Mouse (Mus musculus): Measurements from ENCODE around the gene Tcp10a. TPM values are rescaled to one million over a fixed set of nuclear protein-coding genes. Genes with fewer than 3 reads are reported as not detected.
"Not testable (repeated sequence)": the region's sequence is repeated elsewhere in the genome, so short reads cannot be mapped to it uniquely, and the experiment has no call there.

Tcp10a gene
- polyA plus RNA-seq, 1 experiment from 2014 or later: 0.06 TPM

DNA sequence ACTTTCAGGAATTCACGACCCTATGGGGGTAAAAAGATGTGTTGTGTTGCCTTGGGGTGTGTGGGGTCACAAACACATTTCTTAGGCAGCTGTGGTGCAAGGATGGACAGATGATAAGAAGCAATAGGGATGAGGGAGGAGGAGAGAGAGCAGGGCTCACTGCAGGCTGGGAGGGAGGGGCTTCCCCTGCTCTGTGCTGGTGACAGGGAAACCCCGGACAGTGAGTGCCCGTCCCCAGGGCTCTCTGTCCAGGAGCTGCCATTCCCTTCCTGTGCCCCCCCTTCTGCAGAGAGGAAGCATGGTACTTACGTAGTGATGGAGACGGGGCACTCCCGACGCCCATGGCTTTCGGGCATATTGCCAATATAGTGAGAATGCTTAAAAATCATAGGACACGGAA lies 12.9 kb downstream of the Tcp10a start:
- H3K36me3 ChIP-seq; H3K4me3 ChIP-seq; H3K27ac ChIP-seq; H3K9me3 ChIP-seq; H3K27me3 ChIP-seq (ENCODE audit: insufficient read depth, poor library complexity, severe bottlenecking); H3K4me1 ChIP-seq: not testable (repeated sequence)
- 63% methylated on average over 8 of the region's 9 CpGs for WGBS
- peak; percentile 33 for DNase-seq (ENCODE audit: low spot score)

DNA sequence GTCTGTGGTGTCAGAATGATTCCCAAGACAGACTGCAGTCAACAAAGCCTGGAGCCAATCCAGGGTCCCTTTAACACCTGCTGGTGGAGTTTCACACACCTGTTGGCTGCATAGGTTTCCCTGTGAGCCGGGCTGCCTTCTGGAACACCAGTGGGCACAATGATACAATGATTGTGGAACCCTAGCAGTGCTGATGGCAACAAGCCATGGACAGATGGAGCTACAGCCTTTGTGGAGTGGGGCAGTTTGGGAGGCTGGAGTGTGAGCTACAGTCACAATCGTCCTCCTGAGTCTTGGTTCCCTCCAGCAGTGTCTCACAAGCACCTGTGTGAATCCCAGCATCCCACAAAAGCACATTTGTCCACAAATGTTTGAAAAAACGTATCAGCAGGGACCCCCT lies 24.3 kb downstream of the Tcp10a start:
- not testable (repeated sequence) for H3K4me1 ChIP-seq; H3K27ac ChIP-seq; DNase-seq (ENCODE audit: low spot score); H3K36me3 ChIP-seq; H3K9me3 ChIP-seq; H3K27me3 ChIP-seq (ENCODE audit: insufficient read depth, poor library complexity, severe bottlenecking); H3K4me3 ChIP-seq
- WGBS: 77% methylated on average over 2 of the region's 3 CpGs

DNA sequence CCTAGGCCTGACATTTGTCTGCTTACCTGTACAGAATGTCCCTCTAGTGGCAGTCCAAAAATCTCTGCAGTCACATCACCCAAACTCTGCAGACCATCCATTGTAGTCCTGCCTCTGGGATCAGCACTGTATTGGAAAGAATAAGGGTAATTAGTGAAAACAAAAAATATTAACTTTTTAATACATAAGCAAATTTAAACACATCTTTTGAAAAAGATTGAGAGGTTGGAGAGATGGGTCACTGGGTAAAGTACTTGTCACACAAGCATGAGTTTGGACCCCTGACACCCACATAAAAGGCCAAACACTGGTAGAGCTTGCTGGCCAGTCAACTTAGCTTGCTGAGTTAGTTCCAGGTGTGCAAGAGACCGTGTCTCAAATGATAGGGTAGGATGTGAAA lies 28.1 kb downstream of the Tcp10a start, which contains the start of gene Ttll2:
TSS of gene Ttll2 (minus strand) at position 101 of the 400 bp plus-strand sequence.
- H3K36me3 ChIP-seq; H3K4me3 ChIP-seq; H3K27me3 ChIP-seq (ENCODE audit: insufficient read depth, poor library complexity, severe bottlenecking); H3K4me1 ChIP-seq; H3K27ac ChIP-seq; DNase-seq (ENCODE audit: low spot score); H3K9me3 ChIP-seq: not testable (repeated sequence)
- 87% methylated on average over 1 of the region's 1 CpGs for WGBS

DNA sequence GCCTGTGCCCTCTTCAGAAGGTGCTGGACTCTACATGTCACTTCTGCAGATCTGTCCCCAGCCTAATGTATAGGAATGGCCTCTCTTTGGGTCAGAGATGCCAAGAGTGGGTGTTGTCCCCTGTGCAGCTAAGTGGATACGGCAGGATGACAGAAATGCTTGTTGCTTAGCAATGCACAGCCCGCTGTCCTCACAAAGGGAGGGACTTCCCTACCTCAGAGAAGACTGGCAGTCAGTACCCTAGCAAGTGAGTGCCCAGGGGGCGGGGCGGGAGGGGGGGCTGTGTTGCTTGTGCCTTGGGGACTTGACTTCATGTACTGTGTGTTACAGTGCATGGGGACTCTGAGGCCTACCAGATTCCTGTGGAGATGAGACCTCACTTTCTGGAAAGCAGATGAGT lies 35.4 kb downstream of the Tcp10a start:
- not testable (repeated sequence) for H3K9me3 ChIP-seq; H3K27ac ChIP-seq; DNase-seq (ENCODE audit: low spot score); H3K27me3 ChIP-seq (ENCODE audit: insufficient read depth, poor library complexity, severe bottlenecking); H3K4me1 ChIP-seq; H3K4me3 ChIP-seq; H3K36me3 ChIP-seq
- WGBS: 75% methylated on average over 4 of the region's 4 CpGs

DNA sequence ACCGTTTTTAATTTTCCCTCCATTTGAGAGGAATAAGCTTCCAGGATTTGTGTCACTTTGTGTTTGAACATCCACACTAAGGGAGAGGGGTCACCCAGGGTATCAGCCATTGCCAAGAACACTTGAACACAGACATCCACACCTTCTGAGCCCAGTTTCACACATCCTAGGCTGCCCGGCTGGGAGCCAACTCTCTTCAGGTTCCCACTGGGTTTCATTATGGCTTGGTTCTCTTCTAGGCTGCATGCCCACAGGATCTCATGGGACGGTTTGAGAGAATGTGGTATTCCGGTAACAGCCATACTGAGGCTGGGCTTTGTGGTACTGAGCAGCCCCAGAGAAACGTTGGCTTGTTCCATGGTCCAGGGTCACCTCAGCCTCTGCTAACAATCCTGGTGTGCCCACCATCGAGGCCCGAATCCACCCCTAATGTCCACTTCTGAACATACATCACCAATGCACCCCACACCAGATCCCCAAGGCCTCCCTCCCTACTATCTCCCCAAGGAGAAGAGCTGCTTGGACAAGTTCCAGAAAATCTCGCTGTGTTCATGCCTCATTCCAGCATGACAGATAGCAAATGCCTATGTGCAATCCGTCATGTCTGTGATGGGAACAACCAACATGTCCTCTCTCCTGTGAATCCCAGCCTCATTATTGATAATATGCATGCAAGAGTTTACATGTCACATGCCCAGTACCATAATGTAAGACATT lies 36.5 kb downstream of the Tcp10a start:
- H3K36me3 ChIP-seq; H3K27ac ChIP-seq; H3K4me3 ChIP-seq; DNase-seq (ENCODE audit: low spot score); H3K27me3 ChIP-seq (ENCODE audit: insufficient read depth, poor library complexity, severe bottlenecking); H3K4me1 ChIP-seq; H3K9me3 ChIP-seq: not testable (repeated sequence)
- 77% methylated on average over 9 of the region's 9 CpGs for WGBS

DNA sequence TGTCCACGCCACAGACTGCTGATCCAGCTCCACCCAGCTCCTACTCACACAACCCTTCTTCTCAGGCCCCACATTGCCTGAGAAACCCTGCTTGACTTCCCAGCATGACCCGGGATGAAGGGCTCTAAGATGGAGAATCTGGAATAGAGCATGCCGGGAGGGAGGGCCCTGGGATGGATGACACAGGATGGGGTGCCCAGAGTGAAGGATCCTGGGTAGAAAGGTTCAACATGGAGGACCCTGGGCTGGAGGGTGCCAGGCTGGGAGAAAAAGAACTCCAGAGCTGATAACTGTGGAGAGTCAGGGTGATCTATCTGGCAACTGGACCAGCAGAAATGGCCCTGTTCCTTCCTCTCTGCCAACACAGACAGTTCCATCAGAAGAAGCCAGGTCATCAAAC lies 41.2 kb downstream of the Tcp10a start:
- WGBS: no CpG with 5 or more reads among the region's 3 CpGs

GRCm38 (mm10) chr17:7366265-7366664 lies 41.8 kb downstream of the Tcp10a start:
- 36% methylated on average over 1 of the region's 1 CpGs for WGBS
- H3K27me3 ChIP-seq (ENCODE audit: insufficient read depth, poor library complexity, severe bottlenecking); H3K36me3 ChIP-seq; H3K4me1 ChIP-seq; H3K27ac ChIP-seq; DNase-seq (ENCODE audit: low spot score); H3K9me3 ChIP-seq; H3K4me3 ChIP-seq: not testable (repeated sequence)

More for the DNA sequence above, 41.2 kb downstream of the Tcp10a start:
- H3K4me1 ChIP-seq; H3K27me3 ChIP-seq (ENCODE audit: insufficient read depth, poor library complexity, severe bottlenecking); H3K36me3 ChIP-seq; DNase-seq (ENCODE audit: low spot score); H3K27ac ChIP-seq; H3K9me3 ChIP-seq; H3K4me3 ChIP-seq: not testable (repeated sequence)

DNA sequence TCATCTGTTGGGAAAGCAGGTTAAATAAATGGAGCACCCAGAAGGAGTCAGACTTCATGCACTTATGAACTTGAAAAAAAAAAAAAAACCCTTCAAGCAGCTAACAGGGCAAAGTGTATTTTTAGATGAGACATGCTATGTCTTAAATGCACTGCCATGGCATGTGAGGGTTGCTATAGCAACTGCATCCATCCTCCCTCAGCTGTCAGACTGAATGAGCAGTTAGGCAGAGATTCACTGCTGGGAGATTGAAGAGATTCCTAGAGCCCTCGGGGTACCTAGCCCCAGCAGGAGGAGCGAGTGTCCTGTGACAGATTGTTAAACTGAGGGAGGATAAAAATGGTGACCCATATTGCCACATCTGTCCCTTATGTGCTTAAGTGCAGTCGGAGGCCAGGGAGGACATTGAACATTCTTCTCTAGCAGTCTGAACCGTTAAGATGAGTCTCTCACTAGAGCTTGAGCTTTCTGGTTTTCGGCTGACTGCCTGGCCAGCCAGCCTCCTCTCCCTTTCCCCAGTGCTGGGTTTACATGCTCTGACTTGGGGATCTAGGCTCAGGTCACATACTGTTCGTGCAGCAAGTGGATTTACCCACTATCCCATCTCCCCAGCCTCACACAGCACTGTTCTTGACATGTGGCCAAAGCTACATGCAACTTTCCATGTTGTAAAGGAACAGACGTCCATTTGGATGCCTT lies 42.4 kb downstream of the Tcp10a start:
- H3K27ac ChIP-seq; H3K9me3 ChIP-seq; H3K36me3 ChIP-seq; H3K4me3 ChIP-seq; H3K27me3 ChIP-seq (ENCODE audit: insufficient read depth, poor library complexity, severe bottlenecking); H3K4me1 ChIP-seq; DNase-seq (ENCODE audit: low spot score): not testable (repeated sequence)
- 65% methylated on average over 5 of the region's 7 CpGs for WGBS

DNA sequence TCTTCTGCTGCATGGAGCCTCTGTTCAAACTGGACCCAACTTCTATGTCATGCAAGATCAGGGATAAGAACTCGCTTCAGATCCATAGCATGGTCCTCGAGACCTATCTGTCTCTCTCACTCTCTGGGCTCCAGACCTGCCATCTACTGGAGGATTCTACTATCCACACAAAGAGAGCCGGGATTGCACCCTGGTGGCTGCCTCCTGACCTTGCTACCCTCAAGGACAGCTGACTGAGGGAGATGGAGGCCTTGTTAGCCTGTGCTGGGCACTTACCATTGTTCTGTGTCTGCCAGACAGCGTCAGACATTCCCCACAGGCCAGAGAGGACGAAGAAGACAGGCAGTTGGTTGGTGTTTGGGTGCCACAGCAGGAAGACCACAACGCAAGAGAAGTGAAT lies 45.0 kb downstream of the Tcp10a start:
- DNase-seq (ENCODE audit: low spot score): not testable (repeated sequence)

GRCm38 (mm10) chr17:7371879-7372278 lies 47.4 kb downstream of the Tcp10a start, which contains the start of gene Gm49630:
Gene Gm49630 (minus strand): TSS chr17:7371979.
- not testable (repeated sequence) for H3K4me3 ChIP-seq; H3K27me3 ChIP-seq (ENCODE audit: insufficient read depth, poor library complexity, severe bottlenecking); H3K9me3 ChIP-seq; H3K4me1 ChIP-seq; H3K36me3 ChIP-seq; DNase-seq (ENCODE audit: low spot score); H3K27ac ChIP-seq
- WGBS: 61% methylated on average over 4 of the region's 5 CpGs

More for the DNA sequence above, 45.0 kb downstream of the Tcp10a start:
- H3K27me3 ChIP-seq (ENCODE audit: insufficient read depth, poor library complexity, severe bottlenecking); H3K4me3 ChIP-seq; H3K27ac ChIP-seq; H3K36me3 ChIP-seq; H3K4me1 ChIP-seq; H3K9me3 ChIP-seq: not testable (repeated sequence)
- 54% methylated on average over 6 of the region's 6 CpGs for WGBS

- not testable (repeated sequence) for H3K9me3 ChIP-seq; H3K4me3 ChIP-seq; H3K27me3 ChIP-seq (ENCODE audit: insufficient read depth, poor library complexity, severe bottlenecking); DNase-seq (ENCODE audit: low spot score); H3K27ac ChIP-seq; H3K36me3 ChIP-seq; H3K4me1 ChIP-seq
- WGBS: 100% methylated on average over 1 of the region's 3 CpGs
Observed at GRCm38 (mm10) chr17:7376951-7377700, 52.7 kb downstream of the Tcp10a start.

DNA sequence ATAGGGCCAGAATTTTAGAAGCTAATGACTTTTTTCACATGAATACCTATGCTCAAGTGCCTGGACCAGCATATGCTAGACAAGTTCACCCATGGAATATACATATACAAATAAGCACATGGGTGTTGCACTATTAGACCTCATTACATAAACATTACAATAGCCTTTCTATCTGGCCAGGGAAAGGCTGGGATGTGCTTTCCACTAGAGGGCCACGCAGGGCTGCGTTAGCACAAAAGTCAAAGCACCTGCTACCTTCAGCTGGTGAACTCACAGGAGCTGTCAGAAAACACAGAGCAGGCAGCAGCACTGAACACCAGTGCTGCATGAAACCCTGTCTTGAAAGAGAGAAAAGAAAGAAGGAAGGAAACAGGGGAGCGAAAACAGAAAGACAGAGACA lies 53.5 kb downstream of the Tcp10a start:
- not testable (repeated sequence) for H3K27me3 ChIP-seq (ENCODE audit: insufficient read depth, poor library complexity, severe bottlenecking); H3K36me3 ChIP-seq; H3K27ac ChIP-seq; DNase-seq (ENCODE audit: low spot score); H3K4me3 ChIP-seq; H3K4me1 ChIP-seq; H3K9me3 ChIP-seq
- WGBS: 21% methylated on average over 2 of the region's 3 CpGs

DNA sequence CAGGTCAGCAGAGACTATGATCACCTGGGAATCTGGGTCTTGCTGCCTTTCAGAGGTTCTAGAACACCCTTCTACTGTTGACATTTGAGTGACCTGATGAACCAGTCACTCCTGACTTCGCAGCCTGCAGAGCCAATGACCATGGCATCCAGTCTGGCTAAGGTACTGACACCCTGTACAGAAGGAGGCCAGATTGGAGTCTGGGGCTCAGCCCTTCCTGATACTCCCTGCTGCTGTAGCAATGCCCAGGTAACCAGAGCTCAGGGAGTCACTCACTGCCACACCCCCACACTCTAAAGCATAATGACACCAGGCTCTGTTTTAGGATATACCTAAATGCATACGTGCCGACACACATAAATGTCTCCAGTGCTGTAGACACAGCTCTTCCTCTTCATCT lies 58.3 kb downstream of the Tcp10a start:
- H3K4me3 ChIP-seq; H3K27me3 ChIP-seq (ENCODE audit: insufficient read depth, poor library complexity, severe bottlenecking); H3K4me1 ChIP-seq; H3K27ac ChIP-seq; H3K9me3 ChIP-seq; DNase-seq (ENCODE audit: low spot score); H3K36me3 ChIP-seq: not testable (repeated sequence)
- WGBS: 81% methylated on average over 1 of the region's 3 CpGs

All from heart, embryonic 10.5 days (tissue).